Mouse (Mus musculus) liver, embryonic 16.5 days (tissue): ENCODE results near the gene Sptbn4. TPM values are rescaled to one million over a fixed set of nuclear protein-coding genes. Genes with fewer than 3 reads are reported as not detected.

Experiments
- ATAC-seq: fragments of 200-750 bp; cut with Nextera tagmentation; 2 replicates; pipeline ENCODE4 v1.8.0; 2017; ENCODE audit warnings: low read depth, mild to moderate bottlenecking, moderate number of reproducible peaks, moderate library complexity
- H3K27ac ChIP-seq: fragments of 300-500 bp; sonication (generic); 2 replicates; pipeline ENCODE4 v1.5.1; 2014; ENCODE audit warnings: mild to moderate bottlenecking, low read length
- H3K27me3 ChIP-seq: fragments of 300-500 bp; sonication (generic); 2 replicates; pipeline ENCODE4 v1.6.1; 2014; ENCODE audit warnings: low read depth, low read length, mixed read lengths; ENCODE audit not compliant: control insufficient read depth, insufficient read depth
- H3K36me3 ChIP-seq: fragments of 300-500 bp; sonication (generic); 2 replicates; pipeline ENCODE4 v1.6.1; 2014; ENCODE audit warnings: mild to moderate bottlenecking; ENCODE audit not compliant: control insufficient read depth, insufficient read depth
- H3K4me1 ChIP-seq: fragments of 300-500 bp; sonication (generic); 2 replicates; pipeline ENCODE4 v1.6.1; 2014; ENCODE audit warnings: low read depth, low read length, mixed read lengths; ENCODE audit not compliant: control insufficient read depth
- H3K4me2 ChIP-seq: fragments of 300-500 bp; sonication (generic); 2 replicates; pipeline ENCODE4 v1.6.1; 2014; ENCODE audit warnings: low read depth, low read length, mixed read lengths
- H3K4me3 ChIP-seq: fragments of 300-500 bp; sonication (generic); 2 replicates; pipeline ENCODE4 v1.5.1; 2014; ENCODE audit warnings: low read depth, mild to moderate bottlenecking, low read length
- H3K9ac ChIP-seq: fragments of 300-500 bp; sonication (generic); 2 replicates; pipeline ENCODE4 v1.6.1; 2014; ENCODE audit warnings: low read depth, low read length
- H3K9me3 ChIP-seq: fragments of 300-500 bp; sonication (generic); replicated peaks from 2 replicates; pipeline ENCODE4 v1.6.1; 2016; ENCODE audit warnings: low read length; ENCODE audit not compliant: control insufficient read depth
- WGBS: fragments of 180-500 bp; shearing (Covaris S2); extraction: QIAGEN DNeasy Blood & Tissue Kit; methylation state at CpG from one replicate; pipeline ENCODE4 v1.1.7; 2014; ENCODE audit not compliant: insufficient replicate concordance; 5-methylcytosine and 5-hydroxymethylcytosine counted together
- polyA plus RNA-seq: library from polyadenylated mRNA; unstranded; fragments of >200 nt; fragmentation: Nextera tagmentation; extraction: Ambion mirVana; gene quantifications from 2 replicates; pipeline ENCODE4 v1.2.1, GENCODE M21; 2015

Sptbn4 gene
- polyA plus RNA-seq, 1 experiment from 2014 or later: 0.02 TPM

DNA sequence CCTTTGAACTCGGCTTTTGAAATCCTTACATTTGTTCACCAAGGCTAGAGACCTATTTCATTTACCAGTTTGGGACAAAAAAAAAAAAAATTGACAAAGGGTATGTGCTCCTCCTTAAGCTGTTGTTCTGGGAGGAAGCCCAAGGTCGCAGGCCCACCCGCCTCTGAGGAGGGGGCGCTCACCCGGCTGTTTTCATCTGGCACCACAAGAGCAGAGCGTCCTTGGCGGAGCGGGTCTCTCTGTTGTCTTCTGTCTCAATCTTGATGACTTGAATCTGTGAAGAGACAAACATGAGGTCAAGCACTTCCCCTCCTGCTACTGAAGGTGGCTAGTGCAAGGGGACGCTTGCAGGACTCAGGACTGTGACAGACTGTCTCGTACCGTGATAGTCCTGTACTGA lies 19.5 kb downstream of the Sptbn4 start:
- 68% methylated on average over 11 of the region's 11 CpGs for WGBS
- ATAC-seq: no peak

DNA sequence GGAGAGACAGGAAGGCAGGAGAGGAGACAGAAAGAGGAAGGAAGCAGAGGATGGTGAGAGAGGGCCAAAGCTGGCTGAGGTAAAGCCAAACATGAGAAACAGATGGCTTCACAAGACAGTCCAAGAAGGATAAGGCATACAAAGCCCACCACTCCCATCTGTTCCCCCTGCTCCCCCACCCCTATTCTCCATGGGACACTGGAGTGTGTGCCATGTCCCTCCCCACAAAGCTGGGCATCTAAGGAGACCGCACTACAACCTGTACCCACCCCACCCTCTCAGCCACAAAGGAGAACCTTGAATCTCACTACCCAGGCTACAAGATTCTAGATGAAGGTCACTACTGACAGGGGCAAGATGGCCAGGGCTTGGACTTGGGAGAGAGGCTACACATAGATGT lies 20.1 kb downstream of the Sptbn4 start:
- H3K27ac ChIP-seq: no peak overlapping the region
- H3K4me2 ChIP-seq: no peak overlapping the region
- no peak overlapping the region for H3K9ac ChIP-seq
- no peaks in the 10 kb centered on the region for H3K4me1 ChIP-seq
- H3K36me3 ChIP-seq: no peaks in the 10 kb centered on the region
- H3K4me3 ChIP-seq: no peak overlapping the region
- 73% methylated on average over 1 of the region's 1 CpGs for WGBS
- no peaks in the 10 kb centered on the region; the same call in 1 of the 2 replicates for H3K9me3 ChIP-seq
- ATAC-seq: no peak
- peaks cover 3% of the 10 kb centered on the region; the same call in 1 of the 2 replicates for H3K27me3 ChIP-seq

More for the DNA sequence above, 19.5 kb downstream of the Sptbn4 start:
- Histone ChIP-seq H3K9ac (no peak overlapping the region), H3K9me3 (no peaks in the 10 kb centered on the region; the same call in 1 of the 2 replicates), H3K4me1 (no peaks in the 10 kb centered on the region), H3K4me3 (no peak overlapping the region), H3K4me2 (no peak overlapping the region), H3K27ac (no peak overlapping the region), H3K27me3 (peaks cover 7% of the 10 kb centered on the region), H3K36me3 (no peaks in the 10 kb centered on the region)

DNA sequence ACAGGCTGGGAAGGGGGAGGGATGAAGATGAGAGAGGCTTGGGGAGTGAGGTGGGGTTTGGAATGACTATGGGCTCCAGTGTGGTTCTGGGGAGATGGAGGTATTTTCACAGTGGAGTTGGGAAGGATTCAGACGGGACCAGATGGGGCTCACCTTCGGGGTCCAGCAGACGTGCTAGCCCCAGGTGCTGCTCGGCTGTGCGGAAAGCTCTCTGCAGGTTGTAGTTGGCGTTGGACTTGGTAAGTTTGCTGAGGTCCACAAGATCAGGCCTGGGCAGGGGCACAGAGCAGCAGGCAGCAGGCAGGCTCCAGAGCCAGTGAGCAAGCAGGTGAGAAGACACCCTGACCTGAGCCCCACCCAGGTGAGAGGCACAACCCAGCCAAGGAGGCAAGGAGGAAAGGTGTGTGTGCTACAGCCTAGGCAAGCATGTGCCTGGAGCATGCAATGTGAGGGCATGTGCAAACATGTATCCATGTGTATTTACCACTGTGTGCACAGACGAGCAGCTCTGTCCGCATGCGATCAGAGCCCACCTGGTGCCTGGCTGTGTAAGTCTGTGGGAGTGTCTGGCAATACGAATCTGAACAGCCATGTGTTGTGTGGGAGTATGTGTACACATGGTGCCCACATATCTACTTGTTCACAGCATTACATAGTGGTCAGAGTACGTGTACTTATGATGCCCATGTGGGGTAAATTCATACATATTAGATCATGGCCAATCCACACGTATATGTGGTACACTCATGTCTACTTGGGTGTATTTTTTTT lies 23.7 kb downstream of the Sptbn4 start:
- Histone ChIP-seq H3K9me3 (no peaks in the 10 kb centered on the region), H3K9ac (no peak overlapping the region), H3K36me3 (no peaks in the 10 kb centered on the region), H3K4me2 (no peak overlapping the region), H3K4me3 (no peak overlapping the region), H3K27me3 (no peaks in the 10 kb centered on the region), H3K27ac (no peak overlapping the region), H3K4me1 (no peaks in the 10 kb centered on the region)
- no peak for ATAC-seq
- 66% methylated on average over 12 of the region's 12 CpGs for WGBS

DNA sequence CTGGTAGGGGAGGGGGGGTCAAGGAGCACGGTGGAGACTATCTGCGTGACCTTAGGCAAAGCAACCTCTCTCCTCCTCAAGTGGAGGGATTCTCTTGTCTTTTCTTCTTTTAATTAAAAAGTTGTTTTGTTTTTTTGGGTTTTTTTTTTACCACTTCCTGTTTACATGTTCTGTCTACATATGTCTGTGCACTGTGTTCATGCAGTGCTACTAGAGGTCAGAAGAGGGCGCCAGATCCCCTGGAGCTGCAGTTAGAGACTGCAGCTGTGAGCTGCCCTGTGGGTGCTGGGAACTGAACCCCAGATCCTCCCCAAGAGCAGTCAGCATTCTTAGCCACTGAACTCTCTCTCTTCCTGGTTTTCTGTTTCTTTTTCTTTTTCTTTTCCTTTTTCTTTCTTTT lies 28.4 kb downstream of the Sptbn4 start:
- Histone ChIP-seq H3K36me3 (no peaks in the 10 kb centered on the region), H3K4me1 (no peaks in the 10 kb centered on the region), H3K27ac (no peak overlapping the region), H3K4me2 (no peak overlapping the region), H3K9me3 (no peaks in the 10 kb centered on the region), H3K27me3 (no peaks in the 10 kb centered on the region), H3K9ac (no peak overlapping the region), H3K4me3 (no peak overlapping the region)
- ATAC-seq: no peak
- 56% methylated on average over 3 of the region's 3 CpGs for WGBS

DNA sequence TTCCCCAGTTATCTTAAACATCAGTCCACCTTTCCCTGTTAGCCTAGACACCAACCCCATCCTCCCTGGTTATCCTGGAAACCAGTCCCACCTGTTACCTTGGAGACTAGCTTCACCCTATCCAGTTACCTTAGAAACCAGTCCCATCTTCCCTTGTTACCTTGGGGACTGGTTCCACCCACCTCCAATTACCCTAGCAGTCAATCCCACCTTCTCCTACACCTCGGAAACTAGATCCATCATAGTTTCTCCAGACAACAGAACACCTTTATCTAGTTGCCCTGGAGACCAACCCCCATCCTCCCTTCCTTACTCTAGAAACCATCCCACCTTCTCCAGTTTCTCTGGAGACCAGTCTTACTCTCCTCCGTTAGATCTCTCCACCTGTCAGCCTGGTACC lies 30.3 kb downstream of the Sptbn4 start:
- no peak overlapping the region for H3K27ac ChIP-seq
- no peak for ATAC-seq
- WGBS: 44% methylated on average over 2 of the region's 2 CpGs

DNA sequence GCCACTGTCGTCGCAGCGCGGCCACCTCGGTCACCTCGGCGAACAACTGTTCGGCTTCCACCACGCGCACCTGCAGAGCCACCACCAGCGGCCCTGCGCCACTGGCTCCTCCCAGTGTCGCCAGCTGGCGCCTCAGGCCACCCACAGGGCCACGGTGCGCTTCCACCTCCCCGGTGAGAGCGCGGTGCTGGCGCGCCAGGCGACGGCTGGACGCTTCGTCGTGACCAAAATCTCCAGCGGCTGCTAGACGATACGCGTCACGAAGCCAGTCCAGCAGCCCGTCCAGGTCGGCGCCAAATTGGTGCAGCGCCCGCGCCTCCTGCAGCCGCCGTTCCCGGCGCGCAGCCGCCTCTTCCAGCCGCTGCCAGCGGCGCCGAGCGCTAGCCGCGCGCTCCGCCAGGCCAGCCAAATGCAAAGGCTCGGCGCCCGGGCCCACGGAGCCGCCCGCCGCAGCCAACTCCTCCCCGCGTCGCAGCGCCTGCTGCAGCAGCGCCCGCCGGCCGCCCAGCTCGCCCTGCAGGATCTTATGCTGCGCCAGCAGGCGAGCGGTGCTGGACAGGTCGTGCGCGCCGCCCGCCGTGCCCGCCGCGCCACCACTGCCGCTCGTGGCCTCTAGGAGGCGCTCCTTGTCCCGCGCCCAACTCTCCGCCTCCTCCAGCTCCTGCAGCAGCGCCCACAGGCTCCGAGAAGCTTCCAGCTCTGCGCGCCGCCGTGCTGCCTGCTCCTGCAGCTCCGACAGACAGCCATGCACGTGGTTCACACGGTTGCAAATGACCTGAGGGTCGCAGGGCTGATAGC lies 38.9 kb downstream of the Sptbn4 start:
- WGBS: 1% methylated on average over 87 of the region's 96 CpGs
- H3K9me3 ChIP-seq: no peaks in the 10 kb centered on the region; the same call in 1 of the 2 replicates
- ATAC-seq: peak; percentile 58
- peak overlapping the region; percentile 32 for H3K4me3 ChIP-seq
- H3K9ac ChIP-seq: no peak overlapping the region
- peaks cover 61% of the 10 kb centered on the region for H3K27me3 ChIP-seq
- H3K4me2 ChIP-seq: peak overlapping the region; percentile 51
- H3K4me1 ChIP-seq: no peaks in the 10 kb centered on the region; the same call in 1 of the 2 replicates
- H3K36me3 ChIP-seq: no peaks in the 10 kb centered on the region
- H3K27ac ChIP-seq: no peak overlapping the region

More for the DNA sequence above, 30.3 kb downstream of the Sptbn4 start:
- Histone ChIP-seq H3K9me3 (no peaks in the 10 kb centered on the region), H3K27me3 (no peaks in the 10 kb centered on the region), H3K36me3 (no peaks in the 10 kb centered on the region), H3K4me2 (no peak overlapping the region), H3K9ac (no peak overlapping the region), H3K4me1 (no peaks in the 10 kb centered on the region), H3K4me3 (no peak overlapping the region)

DNA sequence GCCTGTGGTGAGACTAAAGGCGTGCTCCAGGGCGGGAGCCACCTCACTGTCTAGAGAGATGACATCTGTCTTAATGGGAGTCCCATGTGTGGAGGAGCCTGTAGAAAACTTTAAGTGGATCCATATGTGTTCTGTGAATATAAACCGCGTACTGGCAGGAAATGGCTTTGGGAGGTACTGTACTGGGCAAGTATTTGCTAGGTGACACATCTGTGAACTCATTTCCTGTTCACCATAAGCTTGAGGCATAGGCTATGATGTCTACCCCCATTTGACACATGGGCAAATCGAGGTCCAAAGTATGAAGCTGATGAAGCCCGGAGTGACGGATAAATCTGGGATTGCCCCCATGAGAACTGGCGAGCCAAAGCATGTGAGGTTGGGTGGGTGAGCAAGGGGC lies 39.7 kb downstream of the Sptbn4 start:
- 48% methylated on average over 8 of the region's 8 CpGs for WGBS
- Histone ChIP-seq H3K4me2 (no peak overlapping the region), H3K4me1 (no peaks in the 10 kb centered on the region; the same call in 1 of the 2 replicates)

DNA sequence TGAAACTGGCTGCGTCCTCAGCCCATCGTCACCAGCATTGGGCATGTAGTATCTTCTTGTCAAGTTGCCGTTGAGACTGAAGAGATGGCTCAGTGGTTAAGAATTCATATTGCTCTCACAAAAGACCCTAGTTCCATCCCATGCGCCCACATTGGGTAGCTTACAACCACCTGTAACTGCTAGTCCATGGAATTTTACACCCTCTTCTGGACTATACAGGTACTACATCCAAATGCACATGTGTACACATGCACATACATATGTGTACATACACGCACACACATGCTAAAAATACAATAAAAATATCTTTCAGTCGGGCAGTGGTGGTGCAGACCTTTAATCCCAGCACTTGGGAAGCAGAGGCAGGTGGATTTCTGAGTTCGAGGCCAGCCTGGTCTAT lies 41.0 kb downstream of the Sptbn4 start:
- no peaks in the 10 kb centered on the region for H3K36me3 ChIP-seq
- WGBS: 66% methylated on average over 7 of the region's 7 CpGs
- H3K9me3 ChIP-seq: no peaks in the 10 kb centered on the region; the same call in 1 of the 2 replicates
- no peak overlapping the region for H3K4me2 ChIP-seq
- H3K27me3 ChIP-seq: peaks cover 77% of the 10 kb centered on the region
- H3K4me1 ChIP-seq: no peaks in the 10 kb centered on the region; the same call in 1 of the 2 replicates
- H3K4me3 ChIP-seq: no peak overlapping the region
- no peak for ATAC-seq
- H3K27ac ChIP-seq: no peak overlapping the region
- H3K9ac ChIP-seq: no peak overlapping the region

More for the DNA sequence above, 39.7 kb downstream of the Sptbn4 start:
- no peak for ATAC-seq
- Histone ChIP-seq H3K4me3 (no peak overlapping the region), H3K9ac (no peak overlapping the region), H3K27me3 (peaks cover 68% of the 10 kb centered on the region), H3K27ac (no peak overlapping the region), H3K9me3 (no peaks in the 10 kb centered on the region; the same call in 1 of the 2 replicates), H3K36me3 (no peaks in the 10 kb centered on the region)
